Mouse (Mus musculus): Measurements from ENCODE around the gene Pdzd3.
"Not testable (repeated sequence)": the region's sequence is repeated elsewhere in the genome, so short reads cannot be mapped to it uniquely, and the experiment has no call there.

Pdzd3 gene

GRCm38 (mm10) chr9:44251314-44251713, at the start of gene Pdzd3:
TSS of gene Pdzd3 (minus strand) at chr9:44251471.
- DNase-seq (ENCODE audit: low spot score), result no peak

GRCm38 (mm10) chr9:44300001-44300400, 48.7 kb upstream of the Pdzd3 start:
- DNase-seq (ENCODE audit: low spot score), result not testable (repeated sequence)

- peak; percentile 30 for DNase-seq (ENCODE audit: low spot score)
Measured at GRCm38 (mm10) chr9:44292490-44292889, 41.2 kb upstream of the Pdzd3 start.

GRCm38 (mm10) chr9:44288959-44289291, 37.7 kb upstream of the Pdzd3 start:
- no peak for DNase-seq (ENCODE audit: low spot score)

GRCm38 (mm10) chr9:44288076-44288958, 37.0 kb upstream of the Pdzd3 start, which contains the start of gene Abcg4:
TSS of gene Abcg4 (minus strand) at chr9:44288615.
- no peak for DNase-seq (ENCODE audit: low spot score)

- DNase-seq (ENCODE audit: low spot score), result no peak
Measured at GRCm38 (mm10) chr9:44287401-44288075, 36.3 kb upstream of the Pdzd3 start.

GRCm38 (mm10) chr9:44287003-44287400, 35.7 kb upstream of the Pdzd3 start:
- DNase-seq (ENCODE audit: low spot score), result no peak

GRCm38 (mm10) chr9:44286256-44286850, 35.1 kb upstream of the Pdzd3 start:
- no peak for DNase-seq (ENCODE audit: low spot score)

GRCm38 (mm10) chr9:44283183-44283582, 31.9 kb upstream of the Pdzd3 start:
- DNase-seq (ENCODE audit: low spot score), result no peak

- DNase-seq (ENCODE audit: low spot score), result no peak
Measured at GRCm38 (mm10) chr9:44269973-44270372, 18.7 kb upstream of the Pdzd3 start.

- no peak for DNase-seq (ENCODE audit: low spot score)
Measured at GRCm38 (mm10) chr9:44269077-44269476, 17.8 kb upstream of the Pdzd3 start.

- no peak for DNase-seq (ENCODE audit: low spot score)
Measured at GRCm38 (mm10) chr9:44268432-44268831, 17.2 kb upstream of the Pdzd3 start, which contains the start of gene Nlrx1. TSS of gene Nlrx1 (minus strand) at chr9:44268599.

- peak; percentile 92 for DNase-seq (ENCODE audit: low spot score)
Measured at GRCm38 (mm10) chr9:44268027-44268360, 16.7 kb upstream of the Pdzd3 start.

GRCm38 (mm10) chr9:44267319-44268026, 16.2 kb upstream of the Pdzd3 start:
- no peak for DNase-seq (ENCODE audit: low spot score)

- no peak for DNase-seq (ENCODE audit: low spot score)
Measured at GRCm38 (mm10) chr9:44266478-44267226, 15.4 kb upstream of the Pdzd3 start.

- DNase-seq (ENCODE audit: low spot score), result no peak
Measured at GRCm38 (mm10) chr9:44261388-44261787, 10.1 kb upstream of the Pdzd3 start.

- no peak for DNase-seq (ENCODE audit: low spot score)
Measured at GRCm38 (mm10) chr9:44259014-44259413, 7.7 kb upstream of the Pdzd3 start.

GRCm38 (mm10) chr9:44256213-44256612, 4.9 kb upstream of the Pdzd3 start:
- DNase-seq (ENCODE audit: low spot score), result no peak

- no peak for DNase-seq (ENCODE audit: low spot score)
Measured at GRCm38 (mm10) chr9:44255136-44255521, 3.9 kb upstream of the Pdzd3 start.

GRCm38 (mm10) chr9:44254508-44255135, 3.4 kb upstream of the Pdzd3 start:
- no peak for DNase-seq (ENCODE audit: low spot score)

GRCm38 (mm10) chr9:44253441-44253840, 2.2 kb upstream of the Pdzd3 start:
- DNase-seq (ENCODE audit: low spot score), result no peak

All from urinary bladder, postnatal 25 days (tissue).